Mouse (Mus musculus): Measurements from ENCODE around the gene Tmem246. TPM values are rescaled to one million over a fixed set of nuclear protein-coding genes. Genes with fewer than 3 reads are reported as not detected.

Tmem246 gene
- total and polyA plus RNA-seq, 2 experiments from 2014 or later: 164 to 193 TPM

DNA sequence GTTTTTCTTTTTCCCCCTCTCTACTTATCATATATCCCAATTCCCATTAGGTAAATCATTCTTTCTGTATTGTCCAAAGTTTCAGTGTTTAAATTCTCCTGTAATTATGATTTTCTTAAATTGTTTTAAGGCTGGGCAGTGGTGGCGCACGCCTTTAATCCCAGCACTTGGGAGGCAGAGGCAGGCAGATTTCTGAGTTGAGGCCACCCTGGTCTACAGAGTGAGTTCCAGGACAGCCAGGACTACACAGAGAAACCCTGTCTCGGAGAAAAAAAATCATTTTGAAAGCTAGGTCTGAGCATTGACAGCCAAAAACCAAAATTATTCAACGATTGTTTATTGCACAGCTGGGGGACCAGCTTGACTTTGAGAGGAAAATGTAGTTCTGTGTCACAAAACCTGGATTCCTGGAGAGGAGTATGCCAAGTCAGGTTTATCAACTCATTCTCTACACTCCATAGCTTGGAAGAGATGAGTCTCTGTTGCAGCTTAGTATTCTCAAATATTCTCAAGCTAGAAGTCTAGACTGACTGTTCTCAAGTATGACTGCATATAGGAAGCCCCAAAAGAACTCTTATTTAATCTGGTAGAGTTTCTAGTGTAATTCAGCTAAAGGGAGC is 61.9 kb downstream of the Tmem246 start:
- H3K4me2 ChIP-seq (ENCODE audit: low read depth, low read length, poor library complexity, severe bottlenecking): no peak overlapping the region
- H3K4me3 ChIP-seq (ENCODE audit: low read depth, low read length): no peak overlapping the region
- H3K9me3 ChIP-seq (ENCODE audit: low read length): no peaks in the 10 kb centered on the region
- no peak overlapping the region for H3K27ac ChIP-seq (ENCODE audit: low read depth, low read length)
- H3K36me3 ChIP-seq (ENCODE audit: insufficient read depth, low read length): peaks cover 2% of the 10 kb centered on the region; the same call in 1 of the 2 replicates
- WGBS: 94% methylated on average over 4 of the region's 4 CpGs
- no peak overlapping the region for H3K9ac ChIP-seq (replicated peaks; ENCODE audit: low read length, poor library complexity, severe bottlenecking)
- no peaks in the 10 kb centered on the region for H3K4me1 ChIP-seq (ENCODE audit: insufficient read depth, low read length)
- H3K27me3 ChIP-seq (ENCODE audit: insufficient read depth, low read length): no peaks in the 10 kb centered on the region
- TF ChIP-seq CTCF (IDR thresholded peaks at IDR 0.05): no peak
- no peak for DNase-seq (ENCODE audit: low spot score)
- ATAC-seq (ENCODE audit: low FRiP score): no peak

DNA sequence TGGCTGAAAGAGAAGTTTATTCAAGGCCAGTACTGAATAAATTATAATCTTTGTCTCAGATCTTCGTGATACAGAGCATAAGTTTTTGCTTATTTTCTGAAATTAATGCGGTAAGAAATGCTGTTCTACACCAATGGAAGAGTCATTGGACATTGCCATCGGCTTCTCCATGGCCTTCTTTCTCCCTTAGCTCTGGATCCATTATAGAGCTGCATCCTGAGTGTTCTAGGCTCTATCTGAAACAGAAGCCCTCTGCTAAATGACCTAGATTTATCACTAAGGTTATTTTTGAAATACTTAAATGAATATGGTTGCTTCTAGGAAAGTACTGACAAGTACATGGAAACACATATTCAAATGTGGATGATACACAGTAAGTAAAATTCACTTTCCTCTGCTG is 62.6 kb downstream of the Tmem246 start:
- H3K4me1 ChIP-seq (ENCODE audit: insufficient read depth, low read length): no peaks in the 10 kb centered on the region
- DNase-seq (ENCODE audit: low spot score) (no peak), ATAC-seq (ENCODE audit: low FRiP score) (no peak)
- no peak for TF ChIP-seq CTCF (IDR thresholded peaks at IDR 0.05)
- no peaks in the 10 kb centered on the region for H3K9me3 ChIP-seq (ENCODE audit: low read length)
- peaks cover 10% of the 10 kb centered on the region for H3K36me3 ChIP-seq (ENCODE audit: insufficient read depth, low read length)
- H3K4me3 ChIP-seq (ENCODE audit: low read depth, low read length): no peak overlapping the region
- H3K4me2 ChIP-seq (ENCODE audit: low read depth, low read length, poor library complexity, severe bottlenecking): no peak overlapping the region
- H3K27me3 ChIP-seq (ENCODE audit: insufficient read depth, low read length): no peaks in the 10 kb centered on the region
- no peak overlapping the region for H3K9ac ChIP-seq (replicated peaks; ENCODE audit: low read length, poor library complexity, severe bottlenecking)
- no peak overlapping the region for H3K27ac ChIP-seq (ENCODE audit: low read depth, low read length)
- 86% methylated on average over 3 of the region's 3 CpGs for WGBS

Other genes with a start within 250 kb of the Tmem246 start
- not detected in 2 replicates for gene Acnat2, start 189.7 kb downstream of the Tmem246 start, total RNA-seq (2014; rRNA removed)
- gene Acnat2, start 189.7 kb downstream of the Tmem246 start, polyA plus RNA-seq (2015; fragmentation: Nextera tagmentation; extraction: Ambion mirVana): not detected in 2 replicates
- 0.44 TPM in 1 of 2 replicates, not detected in the other for gene Acnat1, start 124.0 kb downstream of the Tmem246 start, total RNA-seq (2014; rRNA removed)
- not detected in 2 replicates for gene Acnat1, start 124.0 kb downstream of the Tmem246 start, polyA plus RNA-seq (2015; fragmentation: Nextera tagmentation; extraction: Ambion mirVana)
- not detected in 2 replicates for gene Baat, start 91.3 kb downstream of the Tmem246 start, total RNA-seq (2014; rRNA removed)
- gene Baat, start 91.3 kb downstream of the Tmem246 start, polyA plus RNA-seq (2015; fragmentation: Nextera tagmentation; extraction: Ambion mirVana): not detected in 2 replicates
- gene Mrpl50, start 76.8 kb downstream of the Tmem246 start, total RNA-seq (2014; rRNA removed): 36.6 and 44.3 TPM in 2 replicates
- 75.7 and 76.7 TPM in 2 replicates for gene Mrpl50, start 76.8 kb downstream of the Tmem246 start, polyA plus RNA-seq (2015; fragmentation: Nextera tagmentation; extraction: Ambion mirVana)
- gene Zfp189, start 76.7 kb downstream of the Tmem246 start, total RNA-seq (2014; rRNA removed): 6.3 and 10.4 TPM in 2 replicates
- gene Zfp189, start 76.7 kb downstream of the Tmem246 start, polyA plus RNA-seq (2015; fragmentation: Nextera tagmentation; extraction: Ambion mirVana): 4.2 and 6.0 TPM in 2 replicates
- 0.88 and 0.94 TPM in 2 replicates for gene Aldob, start 48.3 kb downstream of the Tmem246 start, total RNA-seq (2014; rRNA removed)
- gene Aldob, start 48.3 kb downstream of the Tmem246 start, polyA plus RNA-seq (2015; fragmentation: Nextera tagmentation; extraction: Ambion mirVana): 0.56 and 0.73 TPM in 2 replicates
- 48.3 and 76.7 TPM in 2 replicates for gene Rnf20, start 34.1 kb upstream of the Tmem246 start, total RNA-seq (2014; rRNA removed)
- 41.0 and 46.2 TPM in 2 replicates for gene Rnf20, start 34.1 kb upstream of the Tmem246 start, polyA plus RNA-seq (2015; fragmentation: Nextera tagmentation; extraction: Ambion mirVana)
- 0.93 and 1.2 TPM in 2 replicates for gene Ppp3r2, start 84.1 kb upstream of the Tmem246 start, total RNA-seq (2014; rRNA removed)
- gene Ppp3r2, start 84.1 kb upstream of the Tmem246 start, polyA plus RNA-seq (2015; fragmentation: Nextera tagmentation; extraction: Ambion mirVana): 0.33 and 0.52 TPM in 2 replicates
- 131 and 138 TPM in 2 replicates for gene Grin3a, start 247.9 kb upstream of the Tmem246 start, total RNA-seq (2014; rRNA removed)
- gene Grin3a, start 247.9 kb upstream of the Tmem246 start, polyA plus RNA-seq (2015; fragmentation: Nextera tagmentation; extraction: Ambion mirVana): 35.5 and 40.4 TPM in 2 replicates